Mouse (Mus musculus): ENCODE results near the gene Meis2.

Gene Meis2

GRCm38 (mm10) chr2:115901007-115901406, 164.6 kb downstream of the Meis2 start:
- no peak for DNase-seq (ENCODE audit: low spot score in 2 of 2)

- no peak for DNase-seq (ENCODE audit: low spot score in 2 of 2)
Measured at GRCm38 (mm10) chr2:115897559-115897958, 168.1 kb downstream of the Meis2 start.

- DNase-seq (ENCODE audit: low spot score in 2 of 2) = no peak
Measured at GRCm38 (mm10) chr2:115897001-115897400, 168.6 kb downstream of the Meis2 start.

GRCm38 (mm10) chr2:115895717-115896116, 169.9 kb downstream of the Meis2 start:
- DNase-seq (ENCODE audit: low spot score in 2 of 2) = no peak

- no peak for DNase-seq (ENCODE audit: low spot score in 2 of 2)
Measured at GRCm38 (mm10) chr2:115895256-115895655, 170.4 kb downstream of the Meis2 start.

- no peak for DNase-seq (ENCODE audit: low spot score in 2 of 2)
Measured at GRCm38 (mm10) chr2:115893113-115893512, 172.5 kb downstream of the Meis2 start.

GRCm38 (mm10) chr2:115890715-115891114, 174.9 kb downstream of the Meis2 start:
- DNase-seq (ENCODE audit: low spot score in 2 of 2) = no peak

- DNase-seq (ENCODE audit: low spot score in 2 of 2) = no peak
Measured at GRCm38 (mm10) chr2:115890030-115890429, 175.6 kb downstream of the Meis2 start.

- no peak for DNase-seq (ENCODE audit: low spot score in 2 of 2)
Measured at GRCm38 (mm10) chr2:115889212-115889611, 176.4 kb downstream of the Meis2 start.

- DNase-seq (ENCODE audit: low spot score in 2 of 2) = no peak
Measured at GRCm38 (mm10) chr2:115888336-115889077, 177.1 kb downstream of the Meis2 start.

GRCm38 (mm10) chr2:115887631-115888030, 178.0 kb downstream of the Meis2 start:
- DNase-seq (ENCODE audit: low spot score in 2 of 2) = no peak

GRCm38 (mm10) chr2:115884184-115884583, 181.5 kb downstream of the Meis2 start:
- no peak for DNase-seq (ENCODE audit: low spot score in 2 of 2)

- DNase-seq (ENCODE audit: low spot score in 2 of 2) = no peak
Measured at GRCm38 (mm10) chr2:115883520-115883919, 182.1 kb downstream of the Meis2 start.

GRCm38 (mm10) chr2:115875802-115876531, 189.7 kb downstream of the Meis2 start:
- no peak for DNase-seq (ENCODE audit: low spot score in 2 of 2)

- DNase-seq (ENCODE audit: low spot score in 2 of 2) = no peak
Measured at GRCm38 (mm10) chr2:115872851-115873250, 192.8 kb downstream of the Meis2 start.

- no peak for DNase-seq (ENCODE audit: low spot score in 2 of 2)
Measured at GRCm38 (mm10) chr2:115869966-115870365, 195.7 kb downstream of the Meis2 start.

- DNase-seq (ENCODE audit: low spot score in 2 of 2) = no peak
Measured at GRCm38 (mm10) chr2:115860600-115861347, 204.9 kb downstream of the Meis2 start.

- no peak for DNase-seq (ENCODE audit: low spot score in 2 of 2)
Measured at GRCm38 (mm10) chr2:115860141-115860480, 205.5 kb downstream of the Meis2 start.

- no peak for DNase-seq (ENCODE audit: low spot score in 2 of 2)
Measured at GRCm38 (mm10) chr2:115859371-115860140, 206.1 kb downstream of the Meis2 start.

- DNase-seq (ENCODE audit: low spot score in 2 of 2) = no peak
Measured at GRCm38 (mm10) chr2:115858927-115859326, 206.7 kb downstream of the Meis2 start.

- no peak for DNase-seq (ENCODE audit: low spot score in 2 of 2)
Measured at GRCm38 (mm10) chr2:115858246-115858645, 207.4 kb downstream of the Meis2 start.

All from spleen, postnatal 4 days (tissue).